Mouse (Mus musculus) heart, postnatal 0 days (tissue): ENCODE results near the gene 2810004N23Rik.

Experiments
- CTCF ChIP-seq: IDR thresholded peaks from 2 replicates; pipeline ENCODE4 v1.5.1; 2016; ENCODE audit warnings: antibody characterized with exemption, control low read depth, low read depth
- EP300 ChIP-seq: IDR thresholded peaks from 2 replicates; pipeline ENCODE4 v1.6.1; 2016; ENCODE audit warnings: antibody characterized with exemption, low read depth

DNA sequence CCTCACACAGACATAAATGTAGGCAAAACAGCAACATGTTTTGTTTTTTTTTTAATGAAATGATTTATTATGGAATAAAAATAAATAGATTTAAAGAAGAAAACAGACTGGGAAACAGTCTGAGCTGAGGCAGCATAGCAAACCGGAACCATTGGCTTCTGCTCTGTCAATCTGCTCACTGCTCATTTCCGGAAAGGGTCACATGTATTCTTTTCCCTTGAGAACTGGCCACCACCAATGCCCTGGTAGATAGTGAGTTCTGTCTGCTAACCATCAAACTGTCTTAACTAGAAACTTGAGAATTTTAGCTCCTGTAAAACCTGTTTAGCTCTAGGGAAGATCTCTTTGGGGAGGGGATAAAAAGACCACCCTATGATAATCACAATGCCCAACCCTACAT, 26.0 kb downstream of the 2810004N23Rik start:
- TF ChIP-seq CTCF: no peak
- no peak for TF ChIP-seq EP300
